Mouse (Mus musculus): Measurements from ENCODE around the gene Tmem223.
A peak's percentile ranks its signal among the peaks of the same experiment; 100 is the strongest.

Gene Tmem223

GRCm38 (mm10) chr19:8745382-8745781 lies 25.4 kb upstream of the Tmem223 start:
- DNase-seq (ENCODE audit: low spot score) = no peak

GRCm38 (mm10) chr19:8747368-8747767 lies 23.4 kb upstream of the Tmem223 start:
- DNase-seq (ENCODE audit: low spot score) = no peak

GRCm38 (mm10) chr19:8755652-8756051 lies 15.1 kb upstream of the Tmem223 start:
- no peak for DNase-seq (ENCODE audit: low spot score)

GRCm38 (mm10) chr19:8756635-8757387 lies 14.0 kb upstream of the Tmem223 start, which contains the start of gene Nxf1:
Gene Nxf1 (plus strand): TSS chr19:8757073.
- peak; percentile 94 for DNase-seq (ENCODE audit: low spot score)

GRCm38 (mm10) chr19:8757471-8757998 lies 13.3 kb upstream of the Tmem223 start:
- DNase-seq (ENCODE audit: low spot score) = no peak

GRCm38 (mm10) chr19:8758899-8759298 lies 11.9 kb upstream of the Tmem223 start:
- DNase-seq (ENCODE audit: low spot score) = no peak

- no peak for DNase-seq (ENCODE audit: low spot score)
These were observed 10.0 kb upstream of the Tmem223 start for GRCm38 (mm10) chr19:8760757-8761156.

GRCm38 (mm10) chr19:8763276-8763675 lies 7.5 kb upstream of the Tmem223 start:
- DNase-seq (ENCODE audit: low spot score) = no peak

GRCm38 (mm10) chr19:8765562-8765961 lies 5.2 kb upstream of the Tmem223 start:
- no peak for DNase-seq (ENCODE audit: low spot score)

- no peak for DNase-seq (ENCODE audit: low spot score)
These were observed 2.2 kb downstream of the Tmem223 start for GRCm38 (mm10) chr19:8772996-8773395.

GRCm38 (mm10) chr19:8773409-8773808 lies 2.6 kb downstream of the Tmem223 start:
- no peak for DNase-seq (ENCODE audit: low spot score)

GRCm38 (mm10) chr19:8774086-8774835 lies 3.5 kb downstream of the Tmem223 start, which contains the start of gene Tmem179b:
Gene Tmem179b (minus strand): TSS chr19:8774467.
- DNase-seq (ENCODE audit: low spot score) = peak; percentile 96

GRCm38 (mm10) chr19:8774951-8775421 lies 4.2 kb downstream of the Tmem223 start:
- DNase-seq (ENCODE audit: low spot score) = no peak

GRCm38 (mm10) chr19:8786008-8786781 lies 15.4 kb downstream of the Tmem223 start, which contains the start of gene Taf6l:
Gene Taf6l (minus strand): TSS chr19:8786417.
- peak; percentile 86 for DNase-seq (ENCODE audit: low spot score)

- DNase-seq (ENCODE audit: low spot score) = no peak
These were observed 17.7 kb downstream of the Tmem223 start for GRCm38 (mm10) chr19:8788521-8788920.

- no peak for DNase-seq (ENCODE audit: low spot score)
These were observed 18.4 kb downstream of the Tmem223 start for GRCm38 (mm10) chr19:8789171-8789570.

GRCm38 (mm10) chr19:8790171-8790570 lies 19.4 kb downstream of the Tmem223 start:
- DNase-seq (ENCODE audit: low spot score) = no peak

- DNase-seq (ENCODE audit: low spot score) = peak; percentile 89
These were observed 27.6 kb downstream of the Tmem223 start, which contains the start of gene Polr2g for GRCm38 (mm10) chr19:8798264-8798946. Gene Polr2g (minus strand): TSS chr19:8798577.

- DNase-seq (ENCODE audit: low spot score) = no peak
These were observed 28.1 kb downstream of the Tmem223 start for GRCm38 (mm10) chr19:8798947-8799315.

- DNase-seq (ENCODE audit: low spot score) = peak; percentile 87
These were observed 31.5 kb downstream of the Tmem223 start, which contains the start of gene Zbtb3 for GRCm38 (mm10) chr19:8802130-8802821. Gene Zbtb3 (plus strand): TSS chr19:8802555.
